Mouse (Mus musculus) left cerebral cortex, postnatal 4 days (tissue): ENCODE data around the gene Ttk. TPM values are rescaled to one million over a fixed set of nuclear protein-coding genes. Genes with fewer than 3 reads are reported as not detected.

Source experiments
- DNase-seq: peaks from one replicate; pipeline ENCODE4 v3.0.0-alpha.2; 2022
- intact Hi-C: fragments of 180-260 bp; cut with DNase I; formaldehyde crosslinking; loops from one replicate; pipeline ENCODE4 v1.15.1; 2025
- total RNA-seq, 2 experiments: library from RNA; stranded (reverse); gene quantifications; 2 replicates each; pipeline ENCODE4 v1.2.3; 2021

The Ttk gene
- total RNA-seq, 2 experiments from 2014 or later = 4.2 to 4.8 TPM

GRCm38 (mm10) chr9:83893073-83893472 is 58.6 kb downstream of the Ttk start:
- intact Hi-C loops = no loop called here
- no peak for DNase-seq

GRCm38 (mm10) chr9:83893767-83894330 is 59.4 kb downstream of the Ttk start:
- DNase-seq = no peak
- intact Hi-C loops = no loop called here

DNA sequence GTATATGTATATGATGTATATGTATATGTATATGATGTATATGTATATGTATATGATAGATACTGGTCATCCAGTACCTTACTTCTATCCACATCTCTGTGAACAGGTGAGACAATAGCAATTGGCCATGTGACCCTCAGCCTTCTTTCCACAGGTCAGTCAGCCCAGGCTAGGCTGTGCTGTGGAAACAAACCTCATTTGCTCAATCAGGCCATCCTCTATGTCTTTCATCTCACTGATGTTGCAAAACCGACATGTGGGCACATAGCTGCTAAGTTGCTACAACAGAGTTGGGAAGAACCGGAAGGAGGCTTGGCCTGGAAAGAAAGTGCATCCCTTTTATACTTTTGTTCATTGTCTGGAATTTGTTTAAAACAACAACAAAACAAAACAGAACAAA is 67.6 kb downstream of the Ttk start:
- intact Hi-C loops = no loop called here
- DNase-seq = no peak

DNA sequence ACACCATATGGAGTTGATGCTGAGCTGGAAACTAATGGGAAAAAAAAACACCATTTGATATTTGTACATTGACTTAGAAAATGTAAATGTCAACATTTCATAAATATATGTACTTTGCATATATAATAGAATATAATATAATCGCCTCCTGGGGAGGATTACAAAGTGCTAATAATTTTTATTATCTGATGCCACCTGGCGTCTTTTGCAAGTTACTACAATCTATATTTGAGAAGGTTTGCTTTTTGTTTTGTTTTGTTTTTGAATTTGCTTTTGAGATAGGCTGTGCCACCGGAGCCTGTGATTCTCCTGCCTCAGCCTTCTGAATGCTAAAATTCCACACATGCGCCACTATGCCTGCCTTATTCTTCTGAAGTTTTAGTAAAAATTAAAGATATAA is 71.3 kb downstream of the Ttk start:
- no peak for DNase-seq
- intact Hi-C loops = no loop called here

GRCm38 (mm10) chr9:83907017-83907416 is 72.5 kb downstream of the Ttk start:
- intact Hi-C loops = no loop called here
- no peak for DNase-seq

GRCm38 (mm10) chr9:83909836-83910235 is 75.3 kb downstream of the Ttk start:
- intact Hi-C loops = no loop called here
- DNase-seq = no peak

- intact Hi-C loops = no loop called here
- no peak for DNase-seq
Measured at GRCm38 (mm10) chr9:83910926-83911325, 76.4 kb downstream of the Ttk start.

Other genes with a start within 250 kb of the Ttk start
- 10 to 100 TPM; 78.1 to 82.2 TPM for gene Elovl4, start 28.4 kb upstream of the Ttk start, total RNA-seq
- gene Bckdhb, start 90.5 kb downstream of the Ttk start, total RNA-seq = 10 to 100 TPM; 27.7 to 29.6 TPM